Mouse (Mus musculus) neural tube, postnatal 0 days (tissue): ENCODE data around the gene Syne2. TPM values are rescaled to one million over a fixed set of nuclear protein-coding genes. Genes with fewer than 3 reads are reported as not detected.

Experiments used
- microRNA-seq: library from miRNA; unstranded; fragments of <30 nt; microRNA quantifications from one replicate; pipeline ENCODE4, GENCODE M21; 2016
- polyA plus RNA-seq: library from polyadenylated mRNA; unstranded; fragments of >200 nt; fragmentation: Nextera tagmentation; extraction: Ambion mirVana; gene quantifications from 2 replicates; pipeline ENCODE4 v1.2.1, GENCODE M21; 2015

Gene Syne2
- polyA plus RNA-seq: 22.6 and 24.0 TPM in 2 replicates

DNA sequence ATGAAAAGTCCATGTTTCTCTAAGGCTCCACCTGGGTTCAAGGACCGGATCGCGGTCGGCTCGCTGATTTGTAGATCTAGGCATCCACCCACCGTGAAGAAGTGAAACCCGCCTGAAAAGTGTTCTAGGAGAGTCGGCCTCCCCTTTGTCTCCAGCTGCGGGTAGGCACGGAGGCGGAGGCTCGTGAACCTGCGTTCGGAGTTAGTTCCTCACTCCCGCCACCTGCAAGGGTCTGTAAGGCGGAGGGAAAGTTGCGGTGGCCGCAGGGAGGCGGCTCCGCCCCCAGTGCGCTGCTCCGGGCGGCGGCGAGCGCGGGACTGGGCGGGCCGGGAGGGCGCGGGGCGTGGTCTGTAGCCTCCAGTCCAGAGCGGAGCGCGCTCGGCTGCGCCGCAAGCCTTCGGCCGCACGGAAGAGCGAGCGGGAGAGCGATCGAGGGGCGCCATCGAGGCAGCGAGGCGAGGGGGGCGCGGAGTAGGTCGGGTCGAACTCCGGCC, at the start of gene Syne2:
Syne2 (plus strand) TSS at position 176 of the 494 bp plus-strand sequence.

Small RNA genes lying within 50 kb of the gene (microRNA-seq; reads per million reads assigned to microRNA genes)
- 2.6 reads per million for gene Mir5101

Other genes with a start within 250 kb of the Syne2 start
- gene Ppp2r5e, start 221.9 kb upstream of the Syne2 start, polyA plus RNA-seq: 20.2 and 25.9 TPM in 2 replicates
- 4.8 and 5.1 TPM in 2 replicates for gene Wdr89, start 148.6 kb upstream of the Syne2 start, polyA plus RNA-seq
- gene Sgpp1, start 82.4 kb upstream of the Syne2 start, polyA plus RNA-seq: 17.3 and 21.1 TPM in 2 replicates